Mouse (Mus musculus) midbrain, embryonic 10.5 days (tissue): ENCODE measurements around the gene Mier3. TPM values are rescaled to one million over a fixed set of nuclear protein-coding genes. Genes with fewer than 3 reads are reported as not detected.

Source experiments
- DNase-seq: peaks from one replicate; pipeline ENCODE4 v3.0.0-alpha.2; 2017; ENCODE audit warnings: low spot score
- H3K27ac ChIP-seq: fragments of 300-500 bp; sonication (generic); replicated peaks from 2 replicates; pipeline ENCODE4 v1.5.1; 2016; ENCODE audit warnings: mild to moderate bottlenecking
- H3K27me3 ChIP-seq: fragments of 300-500 bp; sonication (generic); 2 replicates; pipeline ENCODE4 v1.6.1; 2016; ENCODE audit warnings: low read depth, mild to moderate bottlenecking; ENCODE audit not compliant: poor library complexity, severe bottlenecking
- H3K36me3 ChIP-seq: fragments of 300-500 bp; sonication (generic); 2 replicates; pipeline ENCODE4 v1.6.1; 2016; ENCODE audit warnings: mild to moderate bottlenecking, moderate library complexity
- H3K4me1 ChIP-seq: fragments of 300-500 bp; sonication (generic); 2 replicates; pipeline ENCODE4 v1.6.1; 2016
- H3K4me3 ChIP-seq: fragments of 300-500 bp; sonication (generic); 2 replicates; pipeline ENCODE4 v1.5.1; 2016; ENCODE audit warnings: mild to moderate bottlenecking, moderate library complexity
- H3K9me3 ChIP-seq: fragments of 300-500 bp; sonication (generic); replicated peaks from 2 replicates; pipeline ENCODE4 v1.6.1; 2016; ENCODE audit warnings: mild to moderate bottlenecking
- WGBS: fragments of 180-500 bp; shearing (Covaris S2); methylation state at CpG from one replicate; pipeline ENCODE4 v1.1.7; 2016; 5-methylcytosine and 5-hydroxymethylcytosine counted together
- polyA plus RNA-seq: library from polyadenylated mRNA; unstranded; fragments of >200 nt; fragmentation: Nextera tagmentation; extraction: Ambion mirVana; gene quantifications from 2 replicates; pipeline ENCODE4 v1.2.1, GENCODE M21; 2016

The Mier3 gene
- polyA plus RNA-seq: 18.2 and 20.2 TPM in 2 replicates

GRCm38 (mm10) chr13:111680679-111681078 lies at the start of gene Mier3:
Mier3 (plus strand) TSS chr13:111680979.
- WGBS: 88% methylated on average over 4 of the region's 4 CpGs
- Histone ChIP-seq H3K9me3 (0 out of 2 replicates have a peak, but pooled peaks cover under 1% of the 10 kb centered on the region), H3K27ac (no peak within 1 kb of the TSS), H3K27me3 (peaks cover 20% of the 10 kb centered on the region), H3K36me3 (no peaks in the 10 kb centered on the region), H3K4me3 (no peak within 1 kb of the TSS), H3K4me1 (peaks cover 6% of the 10 kb centered on the region; the same call in 1 of the 2 replicates)
- no peak for DNase-seq

- Histone ChIP-seq H3K27me3 (no peaks in the 10 kb centered on the region), H3K9me3 (no peaks in the 10 kb centered on the region; the same call in 1 of the 2 replicates), H3K4me1 (no peaks in the 10 kb centered on the region), H3K36me3 (no peaks in the 10 kb centered on the region), H3K27ac (no peak overlapping the region), H3K4me3 (no peak overlapping the region)
- no peak for DNase-seq
- WGBS: 90% methylated on average over 16 of the region's 16 CpGs
Observed at GRCm38 (mm10) chr13:111634163-111635160, 46.3 kb upstream of the Mier3 start.

- Histone ChIP-seq H3K36me3 (no peaks in the 10 kb centered on the region), H3K27ac (no peak overlapping the region), H3K4me3 (no peak overlapping the region), H3K9me3 (no peaks in the 10 kb centered on the region; the same call in 1 of the 2 replicates), H3K4me1 (no peaks in the 10 kb centered on the region), H3K27me3 (no peaks in the 10 kb centered on the region)
- no peak for DNase-seq
- WGBS: 94% methylated on average over 6 of the region's 6 CpGs
Observed at GRCm38 (mm10) chr13:111640319-111640718, 40.5 kb upstream of the Mier3 start.

- WGBS: 77% methylated on average over 2 of the region's 2 CpGs
- no peak overlapping the region for H3K27ac ChIP-seq
- H3K36me3 ChIP-seq: no peaks in the 10 kb centered on the region
- DNase-seq: no peak
- H3K4me3 ChIP-seq: no peak overlapping the region
- H3K27me3 ChIP-seq: no peaks in the 10 kb centered on the region
- H3K4me1 ChIP-seq: no peaks in the 10 kb centered on the region
- H3K9me3 ChIP-seq: no peaks in the 10 kb centered on the region
Observed at GRCm38 (mm10) chr13:111643636-111644035, 37.1 kb upstream of the Mier3 start.

GRCm38 (mm10) chr13:111646204-111646603 lies 34.6 kb upstream of the Mier3 start:
- H3K9me3 ChIP-seq: no peaks in the 10 kb centered on the region; the same call in 1 of the 2 replicates
- no peak for DNase-seq
- no peak overlapping the region for H3K27ac ChIP-seq
- no peak overlapping the region for H3K4me3 ChIP-seq
- H3K27me3 ChIP-seq: no peaks in the 10 kb centered on the region
- H3K4me1 ChIP-seq: no peaks in the 10 kb centered on the region
- H3K36me3 ChIP-seq: no peaks in the 10 kb centered on the region
- WGBS: 90% methylated on average over 9 of the region's 9 CpGs

- Histone ChIP-seq H3K27ac (no peak overlapping the region), H3K4me3 (no peak overlapping the region)
- 90% methylated on average over 4 of the region's 4 CpGs for WGBS
Observed at GRCm38 (mm10) chr13:111647279-111647678, 33.5 kb upstream of the Mier3 start.

GRCm38 (mm10) chr13:111651020-111651419 lies 29.8 kb upstream of the Mier3 start:
- WGBS: 79% methylated on average over 6 of the region's 6 CpGs
- DNase-seq: no peak

More at GRCm38 (mm10) chr13:111647279-111647678, 33.5 kb upstream of the Mier3 start:
- H3K9me3 ChIP-seq: no peaks in the 10 kb centered on the region; the same call in 1 of the 2 replicates
- H3K27me3 ChIP-seq: no peaks in the 10 kb centered on the region
- no peak for DNase-seq
- H3K36me3 ChIP-seq: no peaks in the 10 kb centered on the region
- no peaks in the 10 kb centered on the region for H3K4me1 ChIP-seq

GRCm38 (mm10) chr13:111655273-111655672 lies 25.5 kb upstream of the Mier3 start:
- no peaks in the 10 kb centered on the region for H3K4me1 ChIP-seq
- DNase-seq: no peak
- H3K27ac ChIP-seq: no peak overlapping the region
- H3K27me3 ChIP-seq: no peaks in the 10 kb centered on the region
- 90% methylated on average over 4 of the region's 4 CpGs for WGBS
- no peaks in the 10 kb centered on the region for H3K9me3 ChIP-seq
- no peak overlapping the region for H3K4me3 ChIP-seq
- H3K36me3 ChIP-seq: no peaks in the 10 kb centered on the region

More at GRCm38 (mm10) chr13:111651020-111651419, 29.8 kb upstream of the Mier3 start:
- H3K27ac ChIP-seq: no peak overlapping the region
- H3K9me3 ChIP-seq: no peaks in the 10 kb centered on the region; the same call in 1 of the 2 replicates
- no peaks in the 10 kb centered on the region for H3K36me3 ChIP-seq
- H3K4me1 ChIP-seq: no peaks in the 10 kb centered on the region
- no peaks in the 10 kb centered on the region for H3K27me3 ChIP-seq
- H3K4me3 ChIP-seq: no peak overlapping the region

- WGBS: 89% methylated on average over 2 of the region's 2 CpGs
- Histone ChIP-seq H3K4me1 (no peaks in the 10 kb centered on the region), H3K9me3 (no peaks in the 10 kb centered on the region), H3K27ac (no peak overlapping the region), H3K27me3 (no peaks in the 10 kb centered on the region), H3K4me3 (no peak overlapping the region), H3K36me3 (no peaks in the 10 kb centered on the region)
- no peak for DNase-seq
Observed at GRCm38 (mm10) chr13:111655856-111656255, 24.9 kb upstream of the Mier3 start.

- DNase-seq: no peak
- no peaks in the 10 kb centered on the region for H3K36me3 ChIP-seq
- no peak overlapping the region for H3K4me3 ChIP-seq
- WGBS: 87% methylated on average over 10 of the region's 10 CpGs
- no peaks in the 10 kb centered on the region for H3K4me1 ChIP-seq
- H3K27me3 ChIP-seq: no peaks in the 10 kb centered on the region
- H3K27ac ChIP-seq: no peak overlapping the region
- H3K9me3 ChIP-seq: no peaks in the 10 kb centered on the region
Observed at GRCm38 (mm10) chr13:111656309-111656708, 24.5 kb upstream of the Mier3 start.

GRCm38 (mm10) chr13:111656769-111657168 lies 24.0 kb upstream of the Mier3 start:
- Histone ChIP-seq H3K36me3 (no peaks in the 10 kb centered on the region), H3K4me3 (no peak overlapping the region), H3K27ac (no peak overlapping the region), H3K4me1 (no peaks in the 10 kb centered on the region), H3K27me3 (no peaks in the 10 kb centered on the region), H3K9me3 (no peaks in the 10 kb centered on the region)
- DNase-seq: no peak
- WGBS: 86% methylated on average over 3 of the region's 3 CpGs

GRCm38 (mm10) chr13:111658501-111659280 lies 22.1 kb upstream of the Mier3 start:
- no peaks in the 10 kb centered on the region for H3K36me3 ChIP-seq
- no peaks in the 10 kb centered on the region for H3K27me3 ChIP-seq
- 80% methylated on average over 12 of the region's 12 CpGs for WGBS
- DNase-seq: no peak
- H3K27ac ChIP-seq: no peak overlapping the region
- H3K4me3 ChIP-seq: no peak overlapping the region
- no peaks in the 10 kb centered on the region for H3K9me3 ChIP-seq
- H3K4me1 ChIP-seq: no peaks in the 10 kb centered on the region
